In genomic region chr2:158534090-158534489, GRCm38 (mm10) we compare ENCODE assay signal across 8 mouse cellular contexts. TPM values are rescaled to one million over a fixed set of nuclear protein-coding genes. Genes with fewer than 3 reads are reported as not detected.
DNase-seq lines count a peak whose midpoint lies in the region; ATAC-seq and TF ChIP-seq lines count a peak whose summit lies in the region.

No protein-coding gene starts in this region.

- 4% methylated on average over 4 of the region's 4 CpGs for WGBS in intestine, postnatal 0 days
- WGBS in intestine, embryonic 15.5 days: 9% methylated on average over 4 of the region's 4 CpGs

- no peak overlapping the region for H3K4me3 ChIP-seq in intestine, postnatal 0 days (ENCODE audit: low read depth, low read length)
- no peak overlapping the region for H3K4me3 ChIP-seq in intestine, embryonic 15.5 days (replicated peaks)

- peaks cover 2% of the 10 kb centered on the region; the same call in 1 of the 2 replicates for H3K9me3 ChIP-seq in intestine, postnatal 0 days (ENCODE audit: control insufficient read depth)
- H3K9me3 ChIP-seq in intestine, embryonic 15.5 days: no peaks in the 10 kb centered on the region

- H3K27me3 ChIP-seq in intestine, postnatal 0 days (replicated peaks; ENCODE audit: control insufficient read depth, insufficient read depth, low read length): no peaks in the 10 kb centered on the region
- H3K27me3 ChIP-seq in intestine, embryonic 15.5 days (replicated peaks): no peaks in the 10 kb centered on the region; the same call in 1 of the 2 replicates

- no peak overlapping the region for H3K27ac ChIP-seq in intestine, postnatal 0 days (ENCODE audit: low read depth, low read length)
- H3K27ac ChIP-seq in intestine, embryonic 15.5 days: no peak overlapping the region

- no peak for ATAC-seq in intestine, postnatal 0 days
- ATAC-seq in intestine, embryonic 15.5 days: no peak
- peak; percentile 98 for ATAC-seq in megakaryocyte, adult 5-6 weeks (ENCODE audit: poor library complexity, severe bottlenecking)

- no peaks in the 10 kb centered on the region for H3K4me1 ChIP-seq in intestine, postnatal 0 days (replicated peaks; ENCODE audit: control insufficient read depth, insufficient read depth, low read length)
- H3K4me1 ChIP-seq in intestine, embryonic 15.5 days (replicated peaks): no peaks in the 10 kb centered on the region

- TF ChIP-seq CTCF in intestine, postnatal 0 days (IDR thresholded peaks at IDR 0.05; ENCODE audit: low read depth): peak; percentile 83

- H3K9ac ChIP-seq in intestine, postnatal 0 days (ENCODE audit: low read depth, low read length): no peak overlapping the region
- H3K9ac ChIP-seq in intestine, embryonic 15.5 days: no peak overlapping the region

- H3K4me2 ChIP-seq in intestine, postnatal 0 days (replicated peaks; ENCODE audit: low read depth): no peak overlapping the region
- H3K4me2 ChIP-seq in intestine, embryonic 15.5 days (replicated peaks): no peak overlapping the region

- peak; percentile 29 for DNase-seq in MEL-GATA-1-ER (ENCODE audit: extremely low read depth, low read depth)
- DNase-seq in cerebellum, postnatal 14 days: peak; percentile 82 to 85
- peak; percentile 64 for DNase-seq in frontal cortex, postnatal 36 days (ENCODE audit: low spot score in 2 of 2)
- DNase-seq in layer of hippocampus, adult 9-11 months: peak; percentile 19
- DNase-seq in right cerebral cortex, postnatal 10 days (ENCODE audit: low spot score in 2 of 2): peak; percentile 69 to 76

- no peaks in the 10 kb centered on the region for H3K36me3 ChIP-seq in intestine, postnatal 0 days (ENCODE audit: control insufficient read depth, insufficient read depth)
- no peaks in the 10 kb centered on the region for H3K36me3 ChIP-seq in intestine, embryonic 15.5 days

RNA-seq across cellular contexts. Expression of gene Arhgap40, which starts 21.5 kb away (rescaled TPM):
- not detected in 2 replicates for polyA plus RNA-seq in intestine, postnatal 0 days (2015; fragmentation: Nextera tagmentation; extraction: Ambion mirVana)
- 0.23 TPM in 1 of 2 replicates, not detected in the other for polyA plus RNA-seq in intestine, embryonic 15.5 days (2015; fragmentation: Nextera tagmentation; extraction: Ambion mirVana)
- total RNA-seq in megakaryocyte, adult 5-6 weeks (2015): not detected in 2 replicates
- not detected in 2 replicates for total RNA-seq in megakaryocyte, adult 5-6 weeks (2017)

RNA-seq across cellular contexts. Expression of gene Adig, which starts 31.7 kb away (rescaled TPM):
- not detected in 2 replicates for polyA plus RNA-seq in intestine, postnatal 0 days (2015; fragmentation: Nextera tagmentation; extraction: Ambion mirVana)
- polyA plus RNA-seq in intestine, embryonic 15.5 days (2015; fragmentation: Nextera tagmentation; extraction: Ambion mirVana): not detected in 2 replicates
- not detected in 2 replicates for total RNA-seq in megakaryocyte, adult 5-6 weeks (2015)
- not detected in 2 replicates for total RNA-seq in megakaryocyte, adult 5-6 weeks (2017)

Comparison
In these comparisons a context has a peak if more than half of its experiments do, and no peak if none do; other contexts are left out.
1. DNase-seq: peak in every context shown above with its lines; median percentile 84 in cerebellum, postnatal 14 days; 72 in right cerebral cortex, postnatal 10 days; 64 in frontal cortex, postnatal 36 days; 29 in MEL-GATA-1-ER; 19 in layer of hippocampus, adult 9-11 months.